Mouse (Mus musculus) CH12.LX (cell line): ENCODE data around the gene Sprr4.

Experiments
- CHD1 ChIP-seq: IDR thresholded peaks from 2 replicates; pipeline ENCODE4 v1.6.1; 2012; ENCODE audit warnings: low read depth, low read length, improper control_type of control experiment, inconsistent platforms
- E2F4 ChIP-seq: IDR thresholded peaks from 2 replicates; pipeline ENCODE4 v1.6.1; 2011; ENCODE audit warnings: low read depth, low read length, improper control_type of control experiment; ENCODE audit not compliant: insufficient replicate concordance
- ETS1 ChIP-seq: conservative IDR thresholded peaks from 2 replicates; pipeline ENCODE4 v1.6.1; 2012; ENCODE audit warnings: low read depth, mild to moderate bottlenecking, inconsistent platforms, low read length, improper control_type of control experiment, moderate library complexity
- GABPA ChIP-seq: IDR thresholded peaks from 2 replicates; pipeline ENCODE4 v1.6.1; 2012; ENCODE audit warnings: low read depth, low read length, improper control_type of control experiment, inconsistent platforms; ENCODE audit not compliant: insufficient replicate concordance
- HCFC1 ChIP-seq: IDR thresholded peaks from 2 replicates; pipeline ENCODE4 v1.6.1; 2012; ENCODE audit warnings: low read depth, mild to moderate bottlenecking, inconsistent platforms, low read length, improper control_type of control experiment
- MAFK ChIP-seq: IDR thresholded peaks from 2 replicates; pipeline ENCODE4 v1.6.1; 2011; ENCODE audit warnings: low read length, improper control_type of control experiment; ENCODE audit not compliant: insufficient replicate concordance
- MEF2A ChIP-seq: IDR thresholded peaks from 2 replicates; pipeline ENCODE4 v1.6.1; 2014; ENCODE audit warnings: low read depth, mild to moderate bottlenecking, inconsistent platforms, low read length, improper control_type of control experiment, borderline replicate concordance
- RCOR1 ChIP-seq: conservative IDR thresholded peaks from 2 replicates; pipeline ENCODE4 v1.6.1; 2012; ENCODE audit warnings: low read depth, mild to moderate bottlenecking, inconsistent platforms, low read length, improper control_type of control experiment
- SMC3 ChIP-seq: IDR thresholded peaks from 2 replicates; pipeline ENCODE4 v1.6.1; 2011; ENCODE audit warnings: low read depth, low read length, improper control_type of control experiment

DNA sequence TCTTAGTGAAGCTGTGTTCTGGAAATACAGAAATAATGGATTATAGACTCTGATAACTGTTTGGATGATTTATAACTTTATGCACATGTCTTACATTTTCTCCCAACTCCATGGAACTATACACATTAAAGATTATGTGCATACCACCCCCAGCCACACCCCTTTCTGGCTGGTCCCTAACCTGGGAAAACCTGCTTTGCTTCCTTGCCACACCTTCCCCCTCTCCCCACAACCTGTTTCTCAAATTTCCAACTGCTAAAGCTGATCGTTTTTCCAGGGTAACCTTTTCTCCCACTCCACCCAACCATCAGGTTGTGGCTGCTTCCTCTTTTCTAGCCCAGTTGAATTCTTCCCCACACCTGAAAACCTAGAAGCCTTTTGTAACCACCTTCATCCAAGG lies 14.0 kb downstream of the Sprr4 start:
- TF ChIP-seq E2F4: no peak
- no peak for TF ChIP-seq GABPA
- TF ChIP-seq ETS1: no peak
- no peak for TF ChIP-seq CHD1
- TF ChIP-seq MEF2A: no peak
- no peak for TF ChIP-seq HCFC1
- no peak for TF ChIP-seq RCOR1
- TF ChIP-seq SMC3: no peak
- TF ChIP-seq MAFK: no peak
